Mouse (Mus musculus) ovary, postnatal 10 days (tissue): ENCODE data around the gene Trem3.

ENCODE experiments used
- DNase-seq: peaks from one replicate; pipeline ENCODE4 v3.0.0; 2022; ENCODE audit warnings: low spot score

The Trem3 gene

GRCm38 (mm10) chr17:48272158-48272557 lies 24.6 kb downstream of the Trem3 start:
- no peak for DNase-seq

- no peak for DNase-seq
Observed at GRCm38 (mm10) chr17:48272598-48272997, 25.0 kb downstream of the Trem3 start.

GRCm38 (mm10) chr17:48274098-48274497 lies 26.5 kb downstream of the Trem3 start:
- no peak for DNase-seq

GRCm38 (mm10) chr17:48274885-48275284 lies 27.3 kb downstream of the Trem3 start:
- peak; percentile 58 for DNase-seq

GRCm38 (mm10) chr17:48275736-48276135 lies 28.2 kb downstream of the Trem3 start:
- DNase-seq, result no peak

GRCm38 (mm10) chr17:48278381-48278780 lies 30.8 kb downstream of the Trem3 start:
- DNase-seq, result no peak

- DNase-seq, result no peak
Observed at GRCm38 (mm10) chr17:48279002-48279401, 31.4 kb downstream of the Trem3 start.

GRCm38 (mm10) chr17:48280943-48281738 lies 33.6 kb downstream of the Trem3 start:
- no peak for DNase-seq

- DNase-seq, result no peak
Observed at GRCm38 (mm10) chr17:48281739-48282085, 34.1 kb downstream of the Trem3 start.

- no peak for DNase-seq
Observed at GRCm38 (mm10) chr17:48286765-48287164, 39.2 kb downstream of the Trem3 start.

- no peak for DNase-seq
Observed at GRCm38 (mm10) chr17:48287276-48287675, 39.7 kb downstream of the Trem3 start.

GRCm38 (mm10) chr17:48293500-48294194 lies 46.1 kb downstream of the Trem3 start:
- DNase-seq, result no peak

GRCm38 (mm10) chr17:48299203-48299602 lies 51.6 kb downstream of the Trem3 start, which contains the start of gene Treml2:
Treml2 (plus strand) TSS chr17:48299498.
- no peak for DNase-seq

- no peak for DNase-seq
Observed at GRCm38 (mm10) chr17:48299756-48300155, 52.2 kb downstream of the Trem3 start.

GRCm38 (mm10) chr17:48300199-48300598 lies 52.6 kb downstream of the Trem3 start:
- DNase-seq, result no peak

- no peak for DNase-seq
Observed at GRCm38 (mm10) chr17:48300861-48301260, 53.3 kb downstream of the Trem3 start.

- DNase-seq, result no peak
Observed at GRCm38 (mm10) chr17:48301792-48302191, 54.2 kb downstream of the Trem3 start.
